Mouse (Mus musculus) mouse trophoblast stem cell (cell line): Measurements from ENCODE around the gene Kif21a.

ENCODE experiments used
- in situ Hi-C, 2 experiments: fragments of 300-500 bp; cut with MseI, MboI; formaldehyde crosslinking; loops; 2 replicates in 1 of 2; 3 replicates in 1 of 2; pipeline ENCODE4 v1.15.1; 2025

The Kif21a gene

GRCm38 (mm10) chr15:91049496-91050441, at the start of gene Kif21a:
Gene Kif21a, minus strand, starts transcription at chr15:91049948.
- in situ Hi-C loops: no loop called here

GRCm38 (mm10) chr15:91096606-91097005, 46.9 kb upstream of the Kif21a start:
- in situ Hi-C loops: no loop called here

GRCm38 (mm10) chr15:91089427-91089826, 39.7 kb upstream of the Kif21a start:
- in situ Hi-C loops: no loop called here

- in situ Hi-C loops: no loop called here
Observed at GRCm38 (mm10) chr15:91088071-91088470, 38.3 kb upstream of the Kif21a start.

GRCm38 (mm10) chr15:91077457-91078410, 28.0 kb upstream of the Kif21a start:
- in situ Hi-C loops: no loop called here

- in situ Hi-C loops: no loop called here
Observed at GRCm38 (mm10) chr15:91072440-91072839, 22.7 kb upstream of the Kif21a start.

- in situ Hi-C loops: no loop called here
Observed at GRCm38 (mm10) chr15:91064310-91064826, 14.6 kb upstream of the Kif21a start.

- in situ Hi-C loops: no loop called here
Observed at GRCm38 (mm10) chr15:91063845-91064244, 14.1 kb upstream of the Kif21a start.

- in situ Hi-C loops: no loop called here
Observed at GRCm38 (mm10) chr15:91056866-91057342, 7.2 kb upstream of the Kif21a start.

GRCm38 (mm10) chr15:91056176-91056865, 6.6 kb upstream of the Kif21a start:
- in situ Hi-C loops: no loop called here

GRCm38 (mm10) chr15:91048951-91049495, 725 bp downstream of the Kif21a start:
- in situ Hi-C loops: no loop called here

GRCm38 (mm10) chr15:91047627-91048026, 2.1 kb downstream of the Kif21a start:
- in situ Hi-C loops: no loop called here

- in situ Hi-C loops: no loop called here
Observed at GRCm38 (mm10) chr15:91046506-91046905, 3.2 kb downstream of the Kif21a start.

GRCm38 (mm10) chr15:91043263-91043662, 6.5 kb downstream of the Kif21a start:
- in situ Hi-C loops: no loop called here

- in situ Hi-C loops: no loop called here
Observed at GRCm38 (mm10) chr15:91038860-91039259, 10.9 kb downstream of the Kif21a start.

GRCm38 (mm10) chr15:91034090-91034489, 15.7 kb downstream of the Kif21a start:
- in situ Hi-C loops: no loop called here

- in situ Hi-C loops: no loop called here
Observed at GRCm38 (mm10) chr15:91033529-91033928, 16.2 kb downstream of the Kif21a start.

GRCm38 (mm10) chr15:91028962-91029361, 20.8 kb downstream of the Kif21a start:
- in situ Hi-C loops: no loop called here

- in situ Hi-C loops: no loop called here
Observed at GRCm38 (mm10) chr15:91028494-91028893, 21.3 kb downstream of the Kif21a start.

- in situ Hi-C loops: no loop called here
Observed at GRCm38 (mm10) chr15:91022276-91022675, 27.5 kb downstream of the Kif21a start.

- in situ Hi-C loops: no loop called here
Observed at GRCm38 (mm10) chr15:91018861-91019187, 30.9 kb downstream of the Kif21a start.
